ENCODE assay signal across 13 mouse cellular contexts in the genomic region with DNA sequence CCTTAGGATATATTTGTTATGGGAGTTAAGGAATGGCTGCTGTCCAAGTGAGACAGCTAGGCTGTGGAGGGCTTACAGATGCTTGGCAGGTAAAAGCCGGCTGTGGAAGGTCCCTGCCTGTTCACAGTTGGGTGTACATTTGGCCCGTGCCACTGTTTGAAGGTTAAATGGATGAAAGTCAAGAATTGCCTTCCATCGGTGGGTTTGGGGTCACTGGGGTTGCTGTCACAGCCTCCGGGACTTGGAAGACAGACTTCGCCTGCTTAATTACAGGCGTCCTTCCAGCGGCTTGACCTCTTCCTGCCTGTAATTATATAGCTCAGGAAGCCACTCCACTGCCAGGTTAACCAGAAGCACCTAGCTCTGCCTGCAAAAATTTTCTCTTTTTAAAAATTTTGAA.
DNase-seq lines count a peak whose midpoint lies in the region; ATAC-seq and TF ChIP-seq lines count a peak whose summit lies in the region.
"Had no signal": no experiment of that assay in that cellular context is flagged by ENCODE, and none has a peak within 500 bp of the region (broad histone marks: within the 10 kb centered on the region; RNA-seq: fewer than 3 reads in every experiment).

No protein-coding gene starts in this region.

- no peaks in the 10 kb centered on the region for H3K9me3 ChIP-seq in hindbrain, embryonic 10.5 days
- no peaks in the 10 kb centered on the region for H3K9me3 ChIP-seq in hindbrain, postnatal 0 days (ENCODE audit: low read length)
- no peaks in the 10 kb centered on the region for H3K9me3 ChIP-seq in midbrain, embryonic 15.5 days
- H3K9me3 ChIP-seq in midbrain, postnatal 0 days (ENCODE audit: low read length): no peaks in the 10 kb centered on the region

- no peaks in the 10 kb centered on the region for H3K27me3 ChIP-seq in hindbrain, embryonic 10.5 days (ENCODE audit: insufficient read depth, poor library complexity, severe bottlenecking)
- H3K27me3 ChIP-seq in hindbrain, postnatal 0 days (ENCODE audit: insufficient read depth, low read length): no peaks in the 10 kb centered on the region
- no peaks in the 10 kb centered on the region for H3K27me3 ChIP-seq in midbrain, embryonic 15.5 days (replicated peaks)
- H3K27me3 ChIP-seq in midbrain, postnatal 0 days (ENCODE audit: insufficient read depth, low read length): no peaks in the 10 kb centered on the region
- H3K27me3 ChIP-seq: CH12.LX had no signal

- TF ChIP-seq CTCF in hindbrain, postnatal 0 days (IDR thresholded peaks at IDR 0.05; ENCODE audit: low read depth): no peak
- no peak for TF ChIP-seq CTCF in midbrain, postnatal 0 days (IDR thresholded peaks at IDR 0.05)
- no peak for TF ChIP-seq CTCF in olfactory bulb, adult 2 months (IDR thresholded peaks at IDR 0.05; ENCODE audit: insufficient read depth, low read depth, low read length)

- H3K9ac ChIP-seq in hindbrain, postnatal 0 days (replicated peaks; ENCODE audit: low read length): no peak overlapping the region
- H3K9ac ChIP-seq in midbrain, embryonic 15.5 days: no peak overlapping the region
- H3K9ac ChIP-seq in midbrain, postnatal 0 days (replicated peaks; ENCODE audit: low read length, poor library complexity, severe bottlenecking): no peak overlapping the region
- H3K9ac ChIP-seq: liver, postnatal 0 days had no signal

- peaks cover 23% of the 10 kb centered on the region for H3K4me1 ChIP-seq in hindbrain, embryonic 10.5 days (replicated peaks)
- peaks cover 25% of the 10 kb centered on the region for H3K4me1 ChIP-seq in hindbrain, postnatal 0 days (ENCODE audit: insufficient read depth, low read length)
- peaks cover 22% of the 10 kb centered on the region for H3K4me1 ChIP-seq in midbrain, embryonic 15.5 days
- peaks cover 12% of the 10 kb centered on the region; the same call in 1 of the 2 replicates for H3K4me1 ChIP-seq in midbrain, postnatal 0 days (ENCODE audit: insufficient read depth, low read length)
- peaks cover 34% of the 10 kb centered on the region for H3K4me1 ChIP-seq in olfactory bulb, adult 2 months (ENCODE audit: control insufficient read depth, insufficient read depth, low read length)

- no peak for ATAC-seq in hindbrain, postnatal 0 days
- 0 out of 2 replicates have a peak, but pooled peaks have one; percentile 18 for ATAC-seq in midbrain, embryonic 15.5 days (replicated peaks)
- no peak for ATAC-seq in midbrain, postnatal 0 days (ENCODE audit: low FRiP score)
- ATAC-seq: liver, postnatal 0 days; midbrain, embryonic 16.5 days had no signal

- WGBS in hindbrain, embryonic 10.5 days: 48% methylated on average over 7 of the region's 7 CpGs
- whole genome bisulfite sequencing in hindbrain, postnatal 0 days: 34% methylated on average over 7 of the region's 7 CpGs
- WGBS in midbrain, embryonic 15.5 days: 59% methylated on average over 7 of the region's 7 CpGs
- 59% methylated on average over 7 of the region's 7 CpGs for WGBS in midbrain, postnatal 0 days
- WGBS in olfactory bulb, adult 2 months: 57% methylated on average over 7 of the region's 7 CpGs

- no peaks in the 10 kb centered on the region for H3K36me3 ChIP-seq in hindbrain, embryonic 10.5 days
- H3K36me3 ChIP-seq in hindbrain, postnatal 0 days (ENCODE audit: insufficient read depth, low read length): no peaks in the 10 kb centered on the region
- no peaks in the 10 kb centered on the region for H3K36me3 ChIP-seq in midbrain, embryonic 15.5 days (replicated peaks)
- H3K36me3 ChIP-seq in midbrain, postnatal 0 days (ENCODE audit: insufficient read depth, low read length): no peaks in the 10 kb centered on the region

- H3K4me2 ChIP-seq in hindbrain, postnatal 0 days (ENCODE audit: low read depth, low read length): no peak overlapping the region
- H3K4me2 ChIP-seq in midbrain, embryonic 15.5 days: no peak overlapping the region
- H3K4me2 ChIP-seq in midbrain, postnatal 0 days (ENCODE audit: low read depth, low read length, poor library complexity, severe bottlenecking): no peak overlapping the region

- peak; percentile 57 for DNase-seq in embryo, embryonic 10 days (ENCODE audit: low spot score)
- no peak for DNase-seq in embryo, embryonic 9.5 days (ENCODE audit: extremely low spot score)
- no peak for DNase-seq in hindbrain, embryonic 10.5 days (ENCODE audit: low spot score)
- DNase-seq in hindbrain, postnatal 0 days (ENCODE audit: low spot score): no peak
- DNase-seq in midbrain, postnatal 0 days (ENCODE audit: low spot score): no peak
- no peak for DNase-seq in adrenal gland, postnatal 25 days
- DNase-seq: cerebellum, adult 18-20 months; liver, postnatal 0 days had no signal

- no peak overlapping the region for H3K4me3 ChIP-seq in hindbrain, embryonic 10.5 days
- no peak overlapping the region for H3K4me3 ChIP-seq in hindbrain, postnatal 0 days (ENCODE audit: low read length)
- no peak overlapping the region for H3K4me3 ChIP-seq in midbrain, embryonic 15.5 days
- no peak overlapping the region for H3K4me3 ChIP-seq in midbrain, postnatal 0 days (ENCODE audit: low read depth, low read length)
- H3K4me3 ChIP-seq in olfactory bulb, adult 2 months (ENCODE audit: insufficient read depth, low read depth, low read length): no peak overlapping the region

- H3K27ac ChIP-seq in hindbrain, embryonic 10.5 days: peak overlapping the region; percentile 12; the same call in 1 of the 2 replicates
- H3K27ac ChIP-seq in hindbrain, postnatal 0 days: no peak overlapping the region
- H3K27ac ChIP-seq in midbrain, embryonic 15.5 days: 0 out of 2 replicates have a peak overlapping the region, but pooled peaks have one; percentile 1
- H3K27ac ChIP-seq in midbrain, postnatal 0 days (ENCODE audit: low read depth, low read length): no peak overlapping the region
- peak overlapping the region; percentile 16; the same call in 1 of the 2 replicates for H3K27ac ChIP-seq in olfactory bulb, adult 2 months (ENCODE audit: insufficient read depth, low read depth, low read length)
- H3K27ac ChIP-seq: macrophage had no signal

- TF ChIP-seq POLR2A in olfactory bulb, adult 2 months (IDR thresholded peaks at IDR 0.05; ENCODE audit: insufficient read depth, low read depth, low read length): no peak

Comparison
In these comparisons a context has a peak if more than half of its experiments do, and no peak if none do; other contexts are left out.
1. H3K27ac ChIP-seq: peak in hindbrain, embryonic 10.5 days (single experiment), midbrain, embryonic 15.5 days (single experiment) and olfactory bulb, adult 2 months (single experiment); none in hindbrain, postnatal 0 days (single experiment) and midbrain, postnatal 0 days (single experiment).